Mouse (Mus musculus) hematopoietic multipotent progenitor cell, adult 10-12 weeks (in vitro differentiated cells): ENCODE results near the gene Spef1. TPM values are rescaled to one million over a fixed set of nuclear protein-coding genes. Genes with fewer than 3 reads are reported as not detected.

Experiments
- polyA plus RNA-seq: library from polyadenylated mRNA; stranded (reverse); fragments of >175 nt; gene quantifications from 2 replicates; pipeline ENCODE4 v1.2.3, GENCODE M21; 2012; ENCODE audit warnings: low replicate concordance

The Spef1 gene
- polyA plus RNA-seq = 1.3 and 1.8 TPM in 2 replicates

GRCm38 (mm10) chr2:131186771-131187601, at the start of gene Spef1, which contains the start of gene Cdc25b:
Gene Spef1, minus strand, starts transcription at chr2:131187282.
Gene Cdc25b, plus strand, starts transcription at chr2:131186949.

DNA sequence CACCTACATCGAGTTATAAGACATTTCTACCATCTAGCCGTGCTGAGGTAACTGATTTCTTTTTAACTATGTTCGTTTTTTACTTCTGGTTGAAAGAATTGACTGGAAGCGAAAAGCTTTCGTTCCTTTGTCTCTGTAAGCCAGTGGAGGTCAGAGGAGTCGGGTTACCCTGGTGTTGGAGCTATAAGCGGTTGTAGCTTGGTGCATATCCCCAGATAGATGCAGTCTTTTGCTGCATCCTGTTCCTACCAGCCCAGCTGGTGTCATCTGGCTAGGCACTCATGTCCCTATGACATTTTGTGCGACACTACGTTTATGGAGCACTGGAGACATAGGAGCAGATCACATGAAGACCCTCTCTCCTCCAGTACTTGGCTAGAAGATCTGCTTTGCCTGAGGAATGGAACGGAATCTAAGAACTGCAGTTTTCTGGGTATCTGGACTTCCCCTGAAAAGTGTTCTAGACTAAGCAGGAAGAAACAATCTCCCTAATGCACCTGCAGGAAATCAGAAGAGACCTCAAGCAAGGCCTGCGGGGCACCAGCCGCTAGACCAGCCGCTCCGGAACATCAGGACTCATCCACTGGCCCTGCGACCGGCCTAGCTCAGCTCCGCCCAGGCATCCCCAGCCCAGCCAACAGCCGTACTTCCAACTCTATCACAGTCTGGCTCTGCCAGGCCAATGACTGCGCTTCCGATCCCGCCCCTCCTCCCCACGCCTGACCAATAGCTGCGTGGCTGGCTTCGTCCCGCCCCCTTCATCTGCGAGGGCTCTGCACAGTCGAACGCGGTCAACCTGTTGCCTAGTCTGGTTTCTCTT, 46.4 kb upstream of the Spef1 start, which contains the start of gene Mavs:
Mavs (plus strand) TSS at position 757 of the 820 bp plus-strand sequence.

DNA sequence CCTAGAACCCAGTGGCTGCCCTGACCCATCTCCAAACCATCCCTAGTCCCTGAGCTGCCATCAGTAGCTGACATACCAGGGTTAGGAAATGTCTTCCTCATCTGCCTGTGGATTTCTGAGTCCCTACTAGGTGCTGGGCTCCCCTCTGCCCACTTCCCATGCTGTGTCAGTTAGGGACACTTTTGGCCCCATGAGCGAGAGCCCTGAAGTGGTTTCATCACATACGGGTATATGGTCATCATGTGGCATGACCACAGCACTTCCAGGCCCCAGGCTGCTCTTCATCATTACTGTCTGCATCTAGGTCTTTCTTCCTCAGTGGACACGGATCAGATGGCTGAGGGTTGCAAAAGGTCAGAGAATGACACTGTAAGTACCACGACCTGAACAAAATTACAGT, 19.7 kb upstream of the Spef1 start, which contains the start of gene Ap5s1:
Ap5s1 (plus strand) TSS at position 301 of the 400 bp plus-strand sequence.

GRCm38 (mm10) chr2:131179990-131180587, 7.0 kb downstream of the Spef1 start, which contains the start of gene Cenpb:
Gene Cenpb, minus strand, starts transcription at chr2:131180067.

GRCm38 (mm10) chr2:131159938-131160581, 27.0 kb downstream of the Spef1 start, which contains the start of gene 1700037H04Rik:
Gene 1700037H04Rik, minus strand, starts transcription at chr2:131160081.

DNA sequence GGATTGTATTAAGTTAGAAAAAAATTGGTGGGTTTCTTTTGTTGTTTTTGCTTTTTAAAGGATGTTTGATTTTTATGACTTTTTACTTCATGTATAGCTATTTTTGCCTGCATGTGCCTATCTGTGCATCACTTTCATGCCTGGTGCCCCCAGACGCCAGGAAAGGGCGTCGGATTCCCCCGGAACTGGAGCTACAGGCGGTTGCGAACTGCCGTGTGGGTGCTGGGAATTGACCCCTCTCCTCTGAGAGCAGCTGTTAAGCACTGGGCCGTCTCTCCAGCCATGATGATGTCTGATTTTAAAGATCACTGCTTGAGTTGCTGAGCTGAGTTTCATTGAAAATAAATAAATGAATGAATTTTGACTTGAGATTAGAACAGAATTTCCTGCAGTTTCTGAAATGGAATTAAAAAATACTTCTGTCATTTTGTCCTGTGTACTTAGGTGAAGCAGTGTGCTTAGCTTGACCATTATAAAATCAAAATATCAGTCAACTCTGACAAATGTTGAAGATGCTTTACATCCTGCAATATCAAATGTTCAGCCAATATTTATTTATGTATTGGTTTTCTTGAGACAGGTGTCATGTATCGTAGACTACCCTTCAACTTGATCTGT, 54.0 kb downstream of the Spef1 start, which contains the start of gene Gm11037:
Gm11037 (plus strand) TSS at position 568 of the 618 bp plus-strand sequence.

GRCm38 (mm10) chr2:131127161-131127730, 59.8 kb downstream of the Spef1 start, which contains the start of gene Hspa12b:
Gene Hspa12b, plus strand, starts transcription at chr2:131127280.

Other genes starting within 250 kb of the Spef1 start
- 4.7 and 9.8 TPM in 2 replicates for gene Gfra4, start 144.2 kb downstream of the Spef1 start, polyA plus RNA-seq
- gene Adam33, start 123.5 kb downstream of the Spef1 start, polyA plus RNA-seq = 0.42 and 0.55 TPM in 2 replicates
- 3.7 and 10.3 TPM in 2 replicates for gene Siglec1, start 100.5 kb downstream of the Spef1 start, polyA plus RNA-seq
- 0.31 and 0.95 TPM in 2 replicates for gene Hspa12b, start 60.0 kb downstream of the Spef1 start, polyA plus RNA-seq
- gene Gm11037, start 53.8 kb downstream of the Spef1 start, polyA plus RNA-seq = not detected in 2 replicates
- gene 1700037H04Rik, start 27.2 kb downstream of the Spef1 start, polyA plus RNA-seq = 38.0 and 88.3 TPM in 2 replicates
- 99.7 and 157 TPM in 2 replicates for gene Cenpb, start 7.2 kb downstream of the Spef1 start, polyA plus RNA-seq
- 29.4 and 62.3 TPM in 2 replicates for gene Cdc25b, start 333 bp downstream of the Spef1 start, polyA plus RNA-seq
- 1.7 and 23.3 TPM in 2 replicates for gene Ap5s1, start 19.8 kb upstream of the Spef1 start, polyA plus RNA-seq
- 7.7 and 16.5 TPM in 2 replicates for gene Mavs, start 46.8 kb upstream of the Spef1 start, polyA plus RNA-seq
- gene Pank2, start 75.2 kb upstream of the Spef1 start, polyA plus RNA-seq = 16.0 and 21.6 TPM in 2 replicates
- 1.8 and 3.1 TPM in 2 replicates for gene Rnf24, start 165.6 kb upstream of the Spef1 start, polyA plus RNA-seq